Mouse (Mus musculus) urinary bladder, postnatal 10 days (tissue): Measurements from ENCODE around the gene Taco1.

Experiments used
- DNase-seq: peaks from one replicate; pipeline ENCODE4 v3.0.0; 2022; ENCODE audit warnings: low spot score

Gene Taco1

GRCm38 (mm10) chr11:106063756-106064155 is 2.1 kb upstream of the Taco1 start:
- no peak for DNase-seq

- no peak for DNase-seq
These were observed 563 bp upstream of the Taco1 start for GRCm38 (mm10) chr11:106065073-106065922.

GRCm38 (mm10) chr11:106066616-106067015 is 755 bp downstream of the Taco1 start:
- DNase-seq, result peak; percentile 50

GRCm38 (mm10) chr11:106073774-106074173 is 7.9 kb downstream of the Taco1 start:
- DNase-seq, result no peak

- no peak for DNase-seq
These were observed 10.5 kb downstream of the Taco1 start for GRCm38 (mm10) chr11:106076321-106076720.

GRCm38 (mm10) chr11:106083708-106084701 is 18.1 kb downstream of the Taco1 start, which contains the start of gene Map3k3:
TSS of gene Map3k3 (plus strand) at chr11:106084613.
- DNase-seq, result peak; percentile 91

- DNase-seq, result peak; percentile 54
These were observed 19.2 kb downstream of the Taco1 start for GRCm38 (mm10) chr11:106084911-106085561.

- DNase-seq, result no peak
These were observed 32.4 kb downstream of the Taco1 start for GRCm38 (mm10) chr11:106098223-106098622.

GRCm38 (mm10) chr11:106102866-106103265 is 37.0 kb downstream of the Taco1 start:
- DNase-seq, result no peak

GRCm38 (mm10) chr11:106106047-106106587 is 40.3 kb downstream of the Taco1 start:
- no peak for DNase-seq

GRCm38 (mm10) chr11:106111688-106112087 is 45.8 kb downstream of the Taco1 start:
- DNase-seq, result no peak

GRCm38 (mm10) chr11:106122221-106122620 is 56.4 kb downstream of the Taco1 start:
- no peak for DNase-seq

GRCm38 (mm10) chr11:106122736-106123135 is 56.9 kb downstream of the Taco1 start:
- no peak for DNase-seq
